Mouse (Mus musculus): ENCODE results near the gene Zcwpw1.
"Not testable (repeated sequence)": the region's sequence is repeated elsewhere in the genome, so short reads cannot be mapped to it uniquely, and the experiment has no call there.

Zcwpw1 gene

DNA sequence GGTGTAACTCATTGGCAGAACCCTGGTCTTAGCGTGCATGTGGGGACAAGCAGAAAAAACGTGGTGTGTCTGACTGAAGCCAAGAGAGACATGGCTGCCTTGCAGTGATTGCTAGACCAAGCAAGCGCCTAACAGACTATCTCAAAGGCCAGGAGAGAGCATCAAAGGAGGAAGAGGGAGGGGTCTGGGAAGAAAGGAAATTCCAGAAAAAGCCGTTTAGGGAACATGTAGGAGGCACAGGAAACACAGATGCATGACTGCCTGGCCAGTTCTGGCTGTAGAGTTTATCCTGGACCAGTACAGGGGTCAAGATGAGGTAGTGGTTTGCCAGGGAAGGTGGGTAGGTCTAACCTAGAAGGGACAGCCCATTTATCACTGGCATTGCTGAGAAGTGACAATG lies 45.9 kb downstream of the Zcwpw1 start:
- no peak for DNase-seq (ENCODE audit: low spot score in 2 of 2)

DNA sequence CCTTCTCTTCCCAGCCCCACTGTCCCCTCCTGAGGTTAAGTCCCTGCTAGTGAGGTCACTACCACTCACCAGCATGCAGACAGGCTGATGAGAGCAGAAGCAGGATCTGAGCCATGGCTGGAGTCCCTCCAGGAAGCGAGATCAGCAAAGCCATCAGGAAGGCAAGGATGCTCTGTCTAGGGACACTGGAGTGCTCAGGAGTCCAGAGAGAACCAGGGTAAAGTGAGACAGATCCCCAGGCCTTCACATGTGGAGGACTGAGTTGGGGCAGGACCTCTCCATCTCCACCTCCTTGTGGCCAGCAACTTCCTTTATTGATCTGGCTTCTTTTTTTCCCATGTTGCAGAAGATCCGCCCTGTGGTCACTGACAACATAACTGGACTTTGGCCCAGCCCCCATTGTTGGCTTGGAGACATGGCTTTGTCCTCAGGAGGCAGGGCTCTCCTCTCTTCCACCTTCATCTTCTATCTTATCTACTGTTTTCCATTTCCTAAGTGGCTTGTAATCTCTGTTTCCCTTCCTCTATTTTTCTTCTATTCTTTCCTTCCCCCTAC lies 48.4 kb downstream of the Zcwpw1 start, which contains the start of gene Pilra:
Gene Pilra, minus strand, starts transcription at position 316 of the 555 bp plus-strand sequence.
- DNase-seq (ENCODE audit: low spot score in 2 of 2): not testable (repeated sequence)

DNA sequence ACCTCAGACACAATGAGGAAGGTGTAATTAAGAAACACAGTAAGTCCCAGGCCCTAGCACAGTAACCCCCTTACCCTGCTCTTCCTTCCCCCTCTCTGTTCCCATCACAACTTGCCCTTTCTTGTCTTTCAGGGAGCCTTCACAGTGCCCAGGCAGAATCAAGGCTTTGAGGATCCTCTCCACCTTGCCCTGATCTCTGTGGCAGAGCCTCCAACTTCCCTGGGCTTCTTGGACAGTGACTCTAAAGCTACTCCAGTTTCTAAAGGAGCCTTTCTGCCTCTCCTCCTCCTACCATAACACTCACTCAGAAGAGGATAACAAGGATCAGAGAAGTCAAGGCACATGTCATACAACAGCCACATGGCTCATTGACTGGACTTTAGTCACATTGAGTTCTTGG lies 49.0 kb downstream of the Zcwpw1 start:
- DNase-seq (ENCODE audit: low spot score in 2 of 2): no peak

DNA sequence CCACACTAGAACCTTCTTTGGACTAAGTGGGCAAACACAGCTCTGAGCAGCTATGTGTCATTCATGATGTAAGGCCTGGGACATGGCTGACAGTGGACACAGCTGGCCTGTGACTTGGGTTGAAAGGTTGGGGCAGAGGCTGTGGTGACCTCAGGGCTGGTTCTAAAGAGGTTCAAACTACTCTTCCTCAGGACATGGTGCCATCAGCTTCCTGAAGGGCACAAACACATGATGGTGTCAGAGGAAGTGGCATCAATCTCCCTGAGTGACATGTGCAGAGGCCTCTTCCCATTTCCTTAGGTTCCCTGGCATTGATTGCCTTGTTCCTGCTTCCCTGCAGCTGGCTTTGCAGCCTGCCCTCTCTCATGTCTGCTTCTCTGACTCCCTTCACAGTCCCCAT lies 49.5 kb downstream of the Zcwpw1 start:
- not testable (repeated sequence) for DNase-seq (ENCODE audit: low spot score in 2 of 2)

DNA sequence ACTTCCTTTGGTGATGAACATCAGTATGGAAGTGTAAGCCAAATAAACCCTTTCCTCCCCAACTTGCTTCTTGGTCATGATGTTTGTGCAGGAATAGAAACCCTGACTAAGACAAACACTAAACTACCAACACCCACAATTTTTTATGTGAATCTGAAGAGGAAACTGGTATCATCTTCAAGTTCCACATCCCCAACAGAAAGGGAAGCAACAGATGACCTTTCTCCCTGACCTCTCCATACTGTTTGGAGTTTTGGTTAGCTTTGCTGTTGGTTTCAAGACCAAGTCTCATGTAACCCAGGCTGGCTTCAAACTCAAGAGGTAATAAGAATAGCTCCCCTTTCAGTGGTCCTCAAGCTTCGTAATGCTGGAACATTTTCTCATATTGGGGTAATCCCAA lies 62.7 kb downstream of the Zcwpw1 start:
- not testable (repeated sequence) for DNase-seq (ENCODE audit: low spot score in 2 of 2)

DNA sequence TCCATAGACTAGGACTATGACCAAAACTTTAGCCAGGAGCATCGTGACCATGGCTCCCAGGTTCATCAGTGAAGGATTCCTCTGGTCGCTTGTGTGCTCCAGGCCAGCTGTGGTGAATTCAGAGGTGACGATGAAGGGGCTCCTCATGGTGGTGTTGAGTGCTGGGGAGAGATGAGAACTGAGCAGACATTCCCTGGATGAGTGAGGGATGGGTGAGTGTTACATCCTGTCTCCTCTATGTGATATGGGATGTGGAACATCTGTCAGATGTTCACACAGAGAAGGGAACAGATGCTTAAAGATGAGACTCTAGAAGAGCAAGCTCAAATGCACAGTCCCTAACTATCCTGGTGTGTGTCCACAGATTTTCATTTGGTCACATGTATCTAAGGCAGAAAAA lies 67.3 kb downstream of the Zcwpw1 start:
- DNase-seq (ENCODE audit: low spot score in 2 of 2): not testable (repeated sequence)

DNA sequence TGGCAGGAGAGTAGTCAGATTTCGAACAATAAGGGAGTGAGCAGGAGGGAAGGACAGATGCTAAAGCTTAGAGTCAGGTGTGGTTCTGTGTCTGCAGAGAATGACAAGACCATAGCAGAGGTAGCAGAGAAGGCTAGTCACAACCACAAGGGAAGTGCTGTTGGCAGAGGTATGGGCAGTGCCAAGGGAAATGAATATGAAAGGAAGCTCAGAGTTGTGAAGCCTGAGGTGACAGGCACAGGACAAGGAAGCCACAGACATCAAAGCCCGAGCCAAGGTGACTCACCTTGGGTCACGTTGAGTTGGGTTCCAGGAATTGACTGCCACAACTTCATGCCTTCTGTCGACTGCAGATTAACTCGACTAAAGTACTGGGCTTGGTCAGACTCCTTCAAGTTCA lies 69.3 kb downstream of the Zcwpw1 start:
- DNase-seq (ENCODE audit: low spot score in 2 of 2): not testable (repeated sequence)

DNA sequence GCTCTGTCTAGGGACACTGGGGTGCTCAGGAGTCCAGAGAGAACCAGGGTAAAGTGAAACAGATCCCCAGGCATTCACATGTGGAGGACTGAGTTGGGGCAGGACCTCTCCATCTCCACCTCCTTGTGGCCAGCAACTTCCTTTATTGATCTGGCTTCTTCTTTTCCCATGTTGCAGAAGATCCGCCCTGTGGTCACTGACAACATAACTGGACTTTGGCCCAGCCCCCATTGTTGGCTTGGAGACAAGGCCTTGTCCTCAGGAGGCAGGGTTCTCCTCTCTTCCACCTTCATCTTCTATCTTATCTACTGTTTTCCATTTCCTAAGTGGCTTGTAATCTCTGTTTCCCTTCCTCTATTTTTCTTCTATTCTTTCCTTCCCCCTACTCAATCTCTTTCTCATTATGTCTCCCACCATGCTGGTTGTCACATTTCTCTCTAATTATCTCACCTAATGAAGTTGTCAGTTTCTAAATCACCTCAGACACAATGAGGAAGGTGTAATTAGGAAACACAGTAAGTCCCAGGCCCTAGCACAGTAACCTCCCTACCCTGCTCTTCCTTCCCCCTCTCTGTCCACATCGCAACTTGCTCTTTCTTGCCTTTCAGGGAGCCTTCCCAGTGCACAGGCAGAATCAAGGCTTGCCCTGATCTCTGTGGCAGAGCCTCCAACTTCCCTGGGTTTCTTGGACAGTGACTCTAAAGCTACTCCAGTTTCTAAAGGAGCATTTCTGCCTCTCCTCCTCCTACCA lies 70.5 kb downstream of the Zcwpw1 start, which contains the start of gene Pilrb1:
Gene Pilrb1, minus strand, starts transcription at position 147 of the 751 bp plus-strand sequence.
- DNase-seq (ENCODE audit: low spot score in 2 of 2): not testable (repeated sequence)

DNA sequence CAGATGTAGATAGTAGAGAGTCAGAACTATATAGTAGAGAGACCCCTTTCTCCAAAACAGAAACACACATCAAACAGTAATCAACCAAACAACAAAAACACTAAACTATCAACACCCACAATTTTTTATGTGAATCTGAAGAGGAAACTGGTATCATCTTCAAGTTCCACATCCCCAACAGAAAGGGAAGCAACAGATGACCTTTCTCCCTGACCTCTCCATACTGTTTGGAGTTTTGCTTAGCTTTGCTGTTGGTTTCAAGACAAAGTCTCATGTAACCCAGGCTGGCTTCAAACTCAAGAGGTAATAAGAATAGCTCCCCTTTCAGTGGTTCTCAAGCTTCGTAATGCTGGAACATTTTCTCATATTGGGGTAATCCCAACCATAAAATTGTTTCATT lies 76.4 kb downstream of the Zcwpw1 start:
- DNase-seq (ENCODE audit: low spot score in 2 of 2): not testable (repeated sequence)

DNA sequence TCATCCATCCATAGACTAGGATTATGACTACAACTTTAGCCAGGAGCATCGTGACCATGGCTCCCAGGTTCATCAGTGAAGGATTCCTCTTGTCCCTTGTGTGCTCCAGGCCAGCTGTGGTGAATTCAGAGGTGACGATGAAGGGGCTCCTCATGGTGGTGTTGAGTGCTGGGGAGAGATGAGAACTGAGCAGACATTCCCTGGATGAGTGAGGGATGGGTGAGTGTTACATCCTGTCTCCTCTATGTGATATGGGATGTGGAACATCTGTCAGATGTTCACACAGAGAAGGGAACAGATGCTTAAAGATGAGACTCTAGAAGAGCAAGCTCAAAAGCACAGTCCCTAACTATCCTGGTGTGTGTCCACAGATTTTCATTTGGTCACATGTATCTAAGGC lies 81.0 kb downstream of the Zcwpw1 start:
- not testable (repeated sequence) for DNase-seq (ENCODE audit: low spot score in 2 of 2)

DNA sequence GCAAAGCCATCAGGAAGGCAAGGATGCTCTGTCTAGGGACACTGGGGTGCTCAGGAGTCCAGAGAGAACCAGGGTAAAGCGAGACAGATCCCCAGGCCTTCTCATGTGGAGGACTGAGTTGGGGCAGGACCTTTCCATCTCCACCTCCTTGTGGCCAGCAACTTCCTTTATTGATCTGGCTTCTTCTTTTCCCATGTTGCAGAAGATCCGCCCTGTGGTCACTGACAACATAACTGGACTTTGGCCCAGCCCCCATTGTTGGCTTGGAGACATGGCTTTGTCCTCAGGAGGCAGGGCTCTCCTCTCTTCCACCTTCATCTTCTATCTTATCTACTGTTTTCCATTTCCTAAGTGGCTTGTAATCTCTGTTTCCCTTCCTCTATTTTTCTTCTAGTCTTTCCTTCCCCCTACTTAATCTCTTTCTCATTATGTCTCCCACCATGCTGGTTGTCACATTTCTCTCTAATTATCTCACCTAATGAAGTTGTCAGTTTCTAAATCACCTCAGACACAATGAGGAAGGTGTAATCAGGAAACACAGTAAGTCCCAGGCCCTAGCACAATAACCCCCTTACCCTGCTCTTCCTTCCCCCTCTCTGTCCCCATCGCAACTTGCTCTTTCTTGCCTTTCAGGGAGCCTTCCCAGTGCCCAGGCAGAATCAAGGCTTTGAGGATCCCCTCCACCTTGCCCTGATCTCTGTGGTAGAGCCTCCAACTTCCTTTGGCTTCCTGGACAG lies 84.2 kb downstream of the Zcwpw1 start, which contains the start of gene Pilrb2:
Gene Pilrb2, minus strand, starts transcription at position 172 of the 737 bp plus-strand sequence.
- not testable (repeated sequence) for DNase-seq (ENCODE audit: low spot score in 2 of 2)
